Comparison of ENCODE assay signal across 8 mouse cellular contexts in genomic region chr3:79884761-79885189, GRCm38 (mm10). TPM values are rescaled to one million over a fixed set of nuclear protein-coding genes. Genes with fewer than 3 reads are reported as not detected.
DNase-seq lines count a peak whose midpoint lies in the region; ATAC-seq and TF ChIP-seq lines count a peak whose summit lies in the region.

No protein-coding gene starts in this region.

- H3K4me1 ChIP-seq in thymus, adult 2 months (replicated peaks; ENCODE audit: control insufficient read depth, insufficient read depth, low read length) = no peaks in the 10 kb centered on the region
- peaks cover 3% of the 10 kb centered on the region; the same call in 1 of the 2 replicates for H3K4me1 ChIP-seq in heart, adult 2 months (ENCODE audit: control insufficient read depth, insufficient read depth, low read length)
- H3K4me1 ChIP-seq in liver, embryonic 14.5 days (replicated peaks; ENCODE audit: control insufficient read depth in 2 of 2, insufficient read depth in 2 of 2, low read length in 1 of 2) = peaks cover 0 to 7% of the 10 kb centered on the region in 2 experiments; a peak in 2 of 4 replicates
- peaks cover 19% of the 10 kb centered on the region for H3K4me1 ChIP-seq in neural tube, embryonic 13.5 days (replicated peaks)

- H3K4me2 ChIP-seq in liver, embryonic 14.5 days (ENCODE audit: low read depth) = peak overlapping the region; percentile 49
- peak overlapping the region; percentile 43 for H3K4me2 ChIP-seq in neural tube, embryonic 13.5 days

- no peak for TF ChIP-seq CTCF in thymus, adult 2 months (IDR thresholded peaks at IDR 0.05; ENCODE audit: borderline replicate concordance, control insufficient read depth, extremely low read depth, insufficient read depth, low read length, poor library complexity)
- TF ChIP-seq CTCF in heart, adult 2 months (IDR thresholded peaks at IDR 0.05) = peak; percentile 93
- peak; percentile 58 for TF ChIP-seq CTCF in liver, embryonic 14.5 days (IDR thresholded peaks at IDR 0.05; ENCODE audit: low read depth)

- H3K9me3 ChIP-seq in liver, embryonic 14.5 days (ENCODE audit: control insufficient read depth, low read length) = no peaks in the 10 kb centered on the region
- no peaks in the 10 kb centered on the region for H3K9me3 ChIP-seq in neural tube, embryonic 13.5 days

- H3K36me3 ChIP-seq in thymus, adult 2 months (ENCODE audit: control insufficient read depth, insufficient read depth, low read length) = no peaks in the 10 kb centered on the region
- H3K36me3 ChIP-seq in heart, adult 2 months (ENCODE audit: control insufficient read depth, insufficient read depth, low read length) = no peaks in the 10 kb centered on the region; the same call in 1 of the 2 replicates
- no peaks in the 10 kb centered on the region for H3K36me3 ChIP-seq in liver, embryonic 14.5 days (replicated peaks; ENCODE audit: control insufficient read depth, insufficient read depth, low read depth)
- H3K36me3 ChIP-seq in neural tube, embryonic 13.5 days = no peaks in the 10 kb centered on the region

- DNase-seq in thymus, adult 2 months = peak; percentile 8
- DNase-seq in thymus, postnatal 36 days = no peak
- DNase-seq in embryo, embryonic 10 days (ENCODE audit: low spot score) = peak; percentile 71
- DNase-seq in heart, adult 2 months = peak; percentile 72 to 78
- peak; percentile 85 for DNase-seq in kidney, postnatal 10 days
- no peak for DNase-seq in liver, embryonic 14.5 days (ENCODE audit: low read depth in 3 of 3, low spot score in 3 of 3)
- DNase-seq in urinary bladder, postnatal 36 days (ENCODE audit: low spot score in 2 of 2) = peak; percentile 56

- H3K27ac ChIP-seq in thymus, adult 2 months (ENCODE audit: control insufficient read depth, insufficient read depth, low read length) = no peak overlapping the region
- peak overlapping the region; percentile 84 for H3K27ac ChIP-seq in heart, adult 2 months
- no peak overlapping the region for H3K27ac ChIP-seq in liver, embryonic 14.5 days
- no peak overlapping the region for H3K27ac ChIP-seq in neural tube, embryonic 13.5 days (replicated peaks)

- H3K4me3 ChIP-seq in thymus, adult 2 months (ENCODE audit: control insufficient read depth, insufficient read depth, low read length) = no peak overlapping the region
- peak overlapping the region; percentile 50 for H3K4me3 ChIP-seq in heart, adult 2 months
- H3K4me3 ChIP-seq in liver, embryonic 14.5 days (ENCODE audit: insufficient read depth in 1 of 2, low read depth in 2 of 2, low read length in 2 of 2) = peak overlapping the region in 1 of 2 experiments; percentile 40; a peak in 2 of 4 replicates
- peak overlapping the region; percentile 21 for H3K4me3 ChIP-seq in neural tube, embryonic 13.5 days

- 0 out of 2 replicates have a peak, but pooled peaks cover 1% of the 10 kb centered on the region for H3K79me2 ChIP-seq in heart, adult 2 months (replicated peaks; ENCODE audit: control insufficient read depth, insufficient read depth, low read length)

- TF ChIP-seq EP300 in heart, adult 2 months (IDR thresholded peaks at IDR 0.05; ENCODE audit: insufficient read depth, low read depth, low read length) = 0 out of 2 replicates have a peak, but pooled peaks have one; percentile 25
- no peak for TF ChIP-seq EP300 in liver, embryonic 14.5 days (IDR thresholded peaks at IDR 0.05; ENCODE audit: low read depth)

- 15% methylated on average over 9 of the region's 9 CpGs for WGBS in thymus, adult 2 months
- WGBS in heart, adult 2 months = 3% methylated on average over 9 of the region's 9 CpGs
- 15% methylated on average over 9 of the region's 9 CpGs for WGBS in liver, embryonic 14.5 days (ENCODE audit: insufficient replicate concordance)
- WGBS in neural tube, embryonic 13.5 days = 12% methylated on average over 9 of the region's 9 CpGs

- H3K9ac ChIP-seq in heart, adult 2 months (ENCODE audit: low read depth, low read length) = peak overlapping the region; percentile 62
- H3K9ac ChIP-seq in liver, embryonic 14.5 days (replicated peaks) = no peak overlapping the region
- H3K9ac ChIP-seq in neural tube, embryonic 13.5 days = no peak overlapping the region

- ATAC-seq in liver, embryonic 14.5 days (ENCODE audit: insufficient read depth) = no peak
- ATAC-seq in neural tube, embryonic 13.5 days (ENCODE audit: low read depth) = peak; percentile 16; the same call in 1 of the 2 replicates

- peaks cover 3% of the 10 kb centered on the region; the same call in 1 of the 2 replicates for H3K27me3 ChIP-seq in thymus, adult 2 months (ENCODE audit: control insufficient read depth, insufficient read depth, low read length)
- H3K27me3 ChIP-seq in heart, adult 2 months (ENCODE audit: control insufficient read depth, insufficient read depth, low read length) = no peaks in the 10 kb centered on the region
- H3K27me3 ChIP-seq in liver, embryonic 14.5 days (ENCODE audit: control insufficient read depth, insufficient read depth, low read length) = no peaks in the 10 kb centered on the region; the same call in 1 of the 2 replicates
- H3K27me3 ChIP-seq in neural tube, embryonic 13.5 days = no peaks in the 10 kb centered on the region

- TF ChIP-seq POLR2A in thymus, adult 2 months (IDR thresholded peaks at IDR 0.05; ENCODE audit: control insufficient read depth, extremely low read depth, insufficient read depth, low read length, poor library complexity) = no peak
- no peak for TF ChIP-seq POLR2A in heart, adult 2 months (IDR thresholded peaks at IDR 0.05; ENCODE audit: insufficient read depth, low read depth, low read length)

- intact Hi-C loops in heart, adult 2 months (cut with DNase I) = loop anchor here (5.0 kb wide), 2 partner anchors 58 to 123 kb away; no protein-coding TSS in a partner anchor

RNA-seq across cellular contexts. Expression of gene Fam198b, which starts 0.4 kb away (rescaled TPM):
- 1.3 and 1.5 TPM in 2 replicates for polyA plus RNA-seq in thymus, adult 2 months (2012; rRNA removed)
- total RNA-seq in heart, adult 2 months (2021) = 10 to 100 TPM; 12.1 to 15.1 TPM
- 11.8 and 19.7 TPM in 2 replicates for polyA plus RNA-seq in heart, adult 2 months (2012; rRNA removed)
- polyA plus RNA-seq in liver, embryonic 14.5 days (2012; rRNA removed) = 0.56 and 0.70 TPM in 2 replicates
- 0.45 and 0.57 TPM in 2 replicates for polyA plus RNA-seq in liver, embryonic 14.5 days (2014; fragmentation: Nextera tagmentation; extraction: Ambion mirVana)
- polyA plus RNA-seq in neural tube, embryonic 13.5 days (2015; fragmentation: Nextera tagmentation; extraction: Ambion mirVana) = 7.2 and 7.8 TPM in 2 replicates

RNA-seq across cellular contexts. Expression of gene Tmem144, which starts 32.2 kb away (rescaled TPM):
- polyA plus RNA-seq in thymus, adult 2 months (2012; rRNA removed) = 0.38 and 1.4 TPM in 2 replicates
- total RNA-seq in heart, adult 2 months (2021) = 10 to 100 TPM; 11.4 to 15.6 TPM
- polyA plus RNA-seq in heart, adult 2 months (2012; rRNA removed) = 5.2 and 5.7 TPM in 2 replicates
- 0.68 and 0.73 TPM in 2 replicates for polyA plus RNA-seq in liver, embryonic 14.5 days (2012; rRNA removed)
- 1.7 and 1.9 TPM in 2 replicates for polyA plus RNA-seq in liver, embryonic 14.5 days (2014; fragmentation: Nextera tagmentation; extraction: Ambion mirVana)
- polyA plus RNA-seq in neural tube, embryonic 13.5 days (2015; fragmentation: Nextera tagmentation; extraction: Ambion mirVana) = 1.2 and 1.6 TPM in 2 replicates

Comparison
In these comparisons a context has a peak if more than half of its experiments do, and no peak if none do; other contexts are left out.
1. DNase-seq: peak in thymus, adult 2 months (single experiment), embryo, embryonic 10 days (single experiment), heart, adult 2 months (2 of 2), kidney, postnatal 10 days (single experiment) and urinary bladder, postnatal 36 days (2 of 2); none in thymus, postnatal 36 days (0 of 2) and liver, embryonic 14.5 days (0 of 3).